Mouse (Mus musculus) embryonic facial prominence, embryonic 15.5 days (tissue): ENCODE results near the gene Aspscr1. TPM values are rescaled to one million over a fixed set of nuclear protein-coding genes. Genes with fewer than 3 reads are reported as not detected.
A peak's percentile ranks its signal among the peaks of the same experiment; 100 is the strongest.

Experiments used
- ATAC-seq: fragments of 200-750 bp; cut with Nextera tagmentation; 2 replicates; pipeline ENCODE4 v1.8.0; 2017; ENCODE audit warnings: low read depth, moderate TSS enrichment; ENCODE audit not compliant: insufficient number of reproducible peaks, low FRiP score, low TSS enrichment
- H3K27ac ChIP-seq: fragments of 300-500 bp; sonication (generic); replicated peaks from 2 replicates; pipeline ENCODE4 v1.5.1; 2015; ENCODE audit warnings: mild to moderate bottlenecking, inconsistent platforms
- H3K27me3 ChIP-seq: fragments of 300-500 bp; sonication (generic); 2 replicates; pipeline ENCODE4 v1.6.1; 2015; ENCODE audit warnings: inconsistent platforms
- H3K36me3 ChIP-seq: fragments of 300-500 bp; sonication (generic); 2 replicates; pipeline ENCODE4 v1.6.1; 2015; ENCODE audit warnings: mild to moderate bottlenecking, inconsistent platforms
- H3K4me1 ChIP-seq: fragments of 300-500 bp; sonication (generic); 2 replicates; pipeline ENCODE4 v1.6.1; 2015; ENCODE audit warnings: inconsistent platforms
- H3K4me2 ChIP-seq: fragments of 300-500 bp; sonication (generic); replicated peaks from 2 replicates; pipeline ENCODE4 v1.6.1; 2015; ENCODE audit warnings: mild to moderate bottlenecking, inconsistent platforms
- H3K4me3 ChIP-seq: fragments of 300-500 bp; sonication (generic); replicated peaks from 2 replicates; pipeline ENCODE4 v1.5.1; 2015; ENCODE audit warnings: mild to moderate bottlenecking, inconsistent platforms
- H3K9ac ChIP-seq: fragments of 300-500 bp; sonication (generic); 2 replicates; pipeline ENCODE4 v1.6.1; 2015; ENCODE audit warnings: inconsistent platforms
- H3K9me3 ChIP-seq: fragments of 300-500 bp; sonication (generic); replicated peaks from 2 replicates; pipeline ENCODE4 v1.6.1; 2016; ENCODE audit warnings: inconsistent platforms
- WGBS: fragments of 180-500 bp; shearing (Covaris S2); methylation state at CpG from one replicate; pipeline ENCODE4 v1.1.7; 2015; 5-methylcytosine and 5-hydroxymethylcytosine counted together
- polyA plus RNA-seq: library from polyadenylated mRNA; unstranded; fragments of >200 nt; fragmentation: Nextera tagmentation; extraction: Ambion mirVana; gene quantifications from 2 replicates; pipeline ENCODE4 v1.2.1, GENCODE M21; 2015

Aspscr1 gene
- 114 and 120 TPM in 2 replicates for polyA plus RNA-seq

GRCm38 (mm10) chr11:120672687-120673593 lies at the start of gene Aspscr1:
Gene Aspscr1, plus strand, starts transcription at chr11:120672973.
- Histone ChIP-seq H3K36me3 (peaks cover 10% of the 10 kb centered on the region), H3K9me3 (no peaks in the 10 kb centered on the region), H3K4me1 (peaks cover 16% of the 10 kb centered on the region), H3K4me3 (peak within 1 kb of the TSS; percentile 67), H3K27me3 (no peaks in the 10 kb centered on the region), H3K9ac (peak within 1 kb of the TSS; percentile 73), H3K4me2 (peak within 1 kb of the TSS; percentile 61), H3K27ac (peak within 1 kb of the TSS; percentile 87)
- WGBS: 2% methylated on average over 83 of the region's 83 CpGs
- ATAC-seq: peak; percentile 97

- ATAC-seq: peak; percentile 67; the same call in 1 of the 2 replicates
Measured at GRCm38 (mm10) chr11:120623961-120624679, 48.7 kb upstream of the Aspscr1 start.

GRCm38 (mm10) chr11:120624680-120625111 lies 48.1 kb upstream of the Aspscr1 start:
- Histone ChIP-seq H3K4me3 (peak overlapping the region; percentile 100), H3K9ac (peak overlapping the region; percentile 87), H3K36me3 (peaks cover 57% of the 10 kb centered on the region), H3K4me1 (peaks cover 25% of the 10 kb centered on the region), H3K9me3 (no peaks in the 10 kb centered on the region), H3K27ac (peak overlapping the region; percentile 80), H3K4me2 (peak overlapping the region; percentile 100), H3K27me3 (no peaks in the 10 kb centered on the region)
- 1% methylated on average over 53 of the region's 53 CpGs for WGBS
- ATAC-seq: peak; percentile 81

More at GRCm38 (mm10) chr11:120623961-120624679, 48.7 kb upstream of the Aspscr1 start:
- peak overlapping the region; percentile 80 for H3K27ac ChIP-seq
- no peaks in the 10 kb centered on the region for H3K27me3 ChIP-seq
- H3K4me3 ChIP-seq: peak overlapping the region; percentile 100
- H3K36me3 ChIP-seq: peaks cover 53% of the 10 kb centered on the region
- no peaks in the 10 kb centered on the region for H3K9me3 ChIP-seq
- 13% methylated on average over 30 of the region's 30 CpGs for WGBS
- peaks cover 20% of the 10 kb centered on the region for H3K4me1 ChIP-seq
- H3K4me2 ChIP-seq: peak overlapping the region; percentile 100
- H3K9ac ChIP-seq: peak overlapping the region; percentile 87

- Histone ChIP-seq H3K9me3 (no peaks in the 10 kb centered on the region), H3K4me2 (peak within 1 kb of the TSS; percentile 100), H3K4me3 (peak within 1 kb of the TSS; percentile 100), H3K36me3 (peaks cover 52% of the 10 kb centered on the region), H3K27me3 (no peaks in the 10 kb centered on the region), H3K27ac (peak within 1 kb of the TSS; percentile 80), H3K9ac (peak within 1 kb of the TSS; percentile 87), H3K4me1 (peaks cover 31% of the 10 kb centered on the region)
- ATAC-seq: peak; percentile 21
- WGBS: 21% methylated on average over 5 of the region's 5 CpGs
Measured at GRCm38 (mm10) chr11:120625152-120625775, 47.5 kb upstream of the Aspscr1 start, which contains the start of gene Sirt7. Gene Sirt7, minus strand, starts transcription at chr11:120625240.

GRCm38 (mm10) chr11:120626785-120627467 lies 45.8 kb upstream of the Aspscr1 start:
- 89% methylated on average over 11 of the region's 11 CpGs for WGBS
- Histone ChIP-seq H3K9ac (no peak overlapping the region), H3K27ac (no peak overlapping the region), H3K9me3 (no peaks in the 10 kb centered on the region), H3K27me3 (no peaks in the 10 kb centered on the region), H3K36me3 (peaks cover 35% of the 10 kb centered on the region), H3K4me1 (peaks cover 46% of the 10 kb centered on the region), H3K4me3 (no peak overlapping the region), H3K4me2 (no peak overlapping the region)
- no peak for ATAC-seq

- Histone ChIP-seq H3K27ac (no peak overlapping the region), H3K27me3 (no peaks in the 10 kb centered on the region), H3K4me3 (no peak overlapping the region), H3K9ac (no peak overlapping the region), H3K4me1 (peaks cover 52% of the 10 kb centered on the region), H3K9me3 (no peaks in the 10 kb centered on the region), H3K36me3 (peaks cover 31% of the 10 kb centered on the region), H3K4me2 (no peak overlapping the region)
- 79% methylated on average over 22 of the region's 22 CpGs for WGBS
- no peak for ATAC-seq
Measured at GRCm38 (mm10) chr11:120627468-120628300, 45.1 kb upstream of the Aspscr1 start.

- Histone ChIP-seq H3K27me3 (no peaks in the 10 kb centered on the region), H3K36me3 (peaks cover 23% of the 10 kb centered on the region), H3K9me3 (no peaks in the 10 kb centered on the region), H3K9ac (no peak overlapping the region), H3K27ac (no peak overlapping the region), H3K4me3 (no peak overlapping the region), H3K4me2 (no peak overlapping the region), H3K4me1 (peaks cover 50% of the 10 kb centered on the region)
- WGBS: 92% methylated on average over 23 of the region's 23 CpGs
- no peak for ATAC-seq
Measured at GRCm38 (mm10) chr11:120628601-120629340, 44.0 kb upstream of the Aspscr1 start.

- no peak overlapping the region for H3K9ac ChIP-seq
- ATAC-seq: no peak
- peaks cover 45% of the 10 kb centered on the region for H3K4me1 ChIP-seq
- H3K9me3 ChIP-seq: no peaks in the 10 kb centered on the region
- no peaks in the 10 kb centered on the region for H3K27me3 ChIP-seq
- peak overlapping the region; percentile 34; the same call in 1 of the 2 replicates for H3K27ac ChIP-seq
- H3K4me2 ChIP-seq: peak overlapping the region; percentile 21; the same call in 1 of the 2 replicates
- H3K36me3 ChIP-seq: peaks cover 23% of the 10 kb centered on the region
- H3K4me3 ChIP-seq: no peak overlapping the region
- WGBS: 81% methylated on average over 23 of the region's 23 CpGs
Measured at GRCm38 (mm10) chr11:120629341-120629730, 43.4 kb upstream of the Aspscr1 start.

GRCm38 (mm10) chr11:120629911-120630310 lies 42.9 kb upstream of the Aspscr1 start:
- peak overlapping the region; percentile 65; the same call in 1 of the 2 replicates for H3K27ac ChIP-seq
- H3K27me3 ChIP-seq: no peaks in the 10 kb centered on the region
- H3K4me3 ChIP-seq: no peak overlapping the region
- no peak for ATAC-seq
- peaks cover 43% of the 10 kb centered on the region for H3K4me1 ChIP-seq
- WGBS: 34% methylated on average over 7 of the region's 7 CpGs
- H3K9ac ChIP-seq: no peak overlapping the region
- H3K4me2 ChIP-seq: peak overlapping the region; percentile 21
- no peaks in the 10 kb centered on the region for H3K9me3 ChIP-seq
- H3K36me3 ChIP-seq: peaks cover 23% of the 10 kb centered on the region
